Mouse (Mus musculus) adrenal gland, postnatal 36 days (tissue): ENCODE results near the gene Elovl3. TPM values are rescaled to one million over a fixed set of nuclear protein-coding genes. Genes with fewer than 3 reads are reported as not detected.

Experiments used
- total RNA-seq, 2 experiments: library from RNA; stranded (reverse); gene quantifications; 2 replicates each; pipeline ENCODE4 v1.2.3; 2021

Gene Elovl3
- total RNA-seq, 2 experiments from 2014 or later: 6.1 to 26.5 TPM

Other genes starting within 250 kb of the Elovl3 start
- 10 to 100 TPM; 12.9 to 17.9 TPM for gene Armh3, start 133.4 kb upstream of the Elovl3 start, total RNA-seq
- gene Hps6, start 128.4 kb upstream of the Elovl3 start, total RNA-seq: 10 to 100 TPM; 13.8 to 19.7 TPM
- 10 to 100 TPM; 28.6 to 49.3 TPM for gene Pprc1, start 87.0 kb upstream of the Elovl3 start, total RNA-seq
- gene Ldb1, start 86.7 kb upstream of the Elovl3 start, total RNA-seq: 10 to 100 TPM; 57.5 to 64.0 TPM
- 10 to 100 TPM; 42.0 to 56.0 TPM for gene Nolc1, start 56.0 kb upstream of the Elovl3 start, total RNA-seq
- under 1 TPM in 1 of 2 experiments, not detected in 1; 0.26 TPM for gene Pitx3, start 16.4 kb downstream of the Elovl3 start, total RNA-seq
- gene Gbf1, start 20.6 kb downstream of the Elovl3 start, total RNA-seq: 10 to 100 TPM; 60.6 to 77.4 TPM
- gene Nfkb2, start 172.4 kb downstream of the Elovl3 start, total RNA-seq: 10 to 100 TPM; 39.9 to 42.6 TPM
- 1 to 10 TPM; 6.0 to 7.5 TPM for gene Psd, start 195.3 kb downstream of the Elovl3 start, total RNA-seq
- 10 to 100 TPM in 1 of 2 experiments, 1 to 10 TPM in 1; 9.2 to 10.0 TPM for gene Fbxl15, start 196.3 kb downstream of the Elovl3 start, total RNA-seq
- 10 to 100 TPM; 74.7 to 77.8 TPM for gene Cuedc2, start 206.8 kb downstream of the Elovl3 start, total RNA-seq
- 1 to 10 TPM; 5.2 to 7.5 TPM for gene Mfsd13a, start 209.2 kb downstream of the Elovl3 start, total RNA-seq
- gene 2310034G01Rik, start 218.4 kb downstream of the Elovl3 start, total RNA-seq: 1 to 10 TPM; 1.3 TPM